Mouse (Mus musculus) intestine, embryonic 15.5 days (tissue): ENCODE measurements at regions not wholly inside any gene's neighbourhood (a gene's known extent, or its start where the extent isn't known, plus 50 kb on each side); places are given as distances from the start of the nearest gene placed in this dataset.
"Not testable (repeated sequence)": the region's sequence is repeated elsewhere in the genome, so short reads cannot be mapped to it uniquely, and the experiment has no call there.

Experiments used
- ATAC-seq: fragments of 200-750 bp; cut with Nextera tagmentation; 2 replicates; pipeline ENCODE4 v1.8.0; 2017; ENCODE audit warnings: moderate TSS enrichment, moderate library complexity
- H3K27ac ChIP-seq: fragments of 300-500 bp; sonication (generic); 2 replicates; pipeline ENCODE4 v1.5.1; 2015; ENCODE audit warnings: mild to moderate bottlenecking, inconsistent platforms
- H3K27me3 ChIP-seq: fragments of 300-500 bp; sonication (generic); replicated peaks from 2 replicates; pipeline ENCODE4 v1.6.1; 2015; ENCODE audit warnings: inconsistent platforms
- H3K36me3 ChIP-seq: fragments of 300-500 bp; sonication (generic); 2 replicates; pipeline ENCODE4 v1.6.1; 2015; ENCODE audit warnings: inconsistent platforms
- H3K4me1 ChIP-seq: fragments of 300-500 bp; sonication (generic); replicated peaks from 2 replicates; pipeline ENCODE4 v1.6.1; 2015; ENCODE audit warnings: inconsistent platforms
- H3K4me2 ChIP-seq: fragments of 300-500 bp; sonication (generic); replicated peaks from 2 replicates; pipeline ENCODE4 v1.6.1; 2015; ENCODE audit warnings: mild to moderate bottlenecking, inconsistent platforms
- H3K4me3 ChIP-seq: fragments of 300-500 bp; sonication (generic); replicated peaks from 2 replicates; pipeline ENCODE4 v1.5.1; 2015; ENCODE audit warnings: inconsistent platforms
- H3K9ac ChIP-seq: fragments of 300-500 bp; sonication (generic); 2 replicates; pipeline ENCODE4 v1.6.1; 2015; ENCODE audit warnings: inconsistent platforms
- H3K9me3 ChIP-seq: fragments of 300-500 bp; sonication (generic); 2 replicates; pipeline ENCODE4 v1.6.1; 2016; ENCODE audit warnings: inconsistent platforms
- WGBS: fragments of 180-500 bp; shearing (Covaris S2); methylation state at CpG from one replicate; pipeline ENCODE4 v1.1.7; 2015; 5-methylcytosine and 5-hydroxymethylcytosine counted together

- peak overlapping the region; percentile 9; the same call in 1 of the 2 replicates for H3K4me2 ChIP-seq
- WGBS = 72% methylated on average over 30 of the region's 30 CpGs
Observed at GRCm38 (mm10) chr10:69020811-69021743, 130.2 kb upstream of the Rhobtb1 start.

DNA sequence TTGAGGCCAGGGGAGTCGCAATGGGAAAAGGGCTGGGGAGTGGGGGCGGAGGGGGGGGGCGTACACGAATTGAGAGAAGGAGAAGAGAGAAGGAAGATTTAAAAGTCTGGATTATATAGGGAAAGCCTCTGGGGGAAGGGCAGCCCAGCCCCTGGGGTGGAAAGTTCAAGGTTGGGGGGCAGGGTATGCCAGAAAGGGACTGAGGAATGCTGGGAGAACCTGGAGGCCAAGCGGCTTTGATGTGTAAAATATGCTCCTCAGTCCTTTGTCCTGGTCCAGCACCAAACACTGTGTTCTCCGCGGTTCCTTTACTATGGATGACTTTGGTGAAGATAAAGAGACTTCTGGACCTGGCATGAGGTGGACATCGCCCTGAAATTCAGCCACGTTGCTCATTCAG lies 117.8 kb upstream of the Rhobtb1 start:
- no peak overlapping the region for H3K9ac ChIP-seq
- no peaks in the 10 kb centered on the region for H3K4me1 ChIP-seq
- no peaks in the 10 kb centered on the region for H3K27me3 ChIP-seq
- 76% methylated on average over 9 of the region's 9 CpGs for WGBS
- ATAC-seq = no peak
- H3K27ac ChIP-seq = no peak overlapping the region
- H3K36me3 ChIP-seq = no peaks in the 10 kb centered on the region
- H3K4me2 ChIP-seq = no peak overlapping the region
- no peak overlapping the region for H3K4me3 ChIP-seq
- H3K9me3 ChIP-seq = no peaks in the 10 kb centered on the region

More at GRCm38 (mm10) chr10:69020811-69021743, 130.2 kb upstream of the Rhobtb1 start:
- no peaks in the 10 kb centered on the region for H3K9me3 ChIP-seq
- ATAC-seq = no peak
- H3K27ac ChIP-seq = no peak overlapping the region; the same call in 1 of the 2 replicates
- no peak overlapping the region for H3K4me3 ChIP-seq
- H3K27me3 ChIP-seq = no peaks in the 10 kb centered on the region
- no peak overlapping the region for H3K9ac ChIP-seq
- H3K4me1 ChIP-seq = no peaks in the 10 kb centered on the region
- H3K36me3 ChIP-seq = no peaks in the 10 kb centered on the region

GRCm38 (mm10) chr10:69034390-69035120 lies 116.7 kb upstream of the Rhobtb1 start:
- ATAC-seq = no peak
- H3K27ac ChIP-seq = no peak overlapping the region
- no peak overlapping the region for H3K4me2 ChIP-seq
- no peak overlapping the region for H3K9ac ChIP-seq
- H3K36me3 ChIP-seq = no peaks in the 10 kb centered on the region
- no peaks in the 10 kb centered on the region for H3K4me1 ChIP-seq
- no peaks in the 10 kb centered on the region for H3K9me3 ChIP-seq
- no peaks in the 10 kb centered on the region for H3K27me3 ChIP-seq
- 45% methylated on average over 2 of the region's 2 CpGs for WGBS
- H3K4me3 ChIP-seq = no peak overlapping the region

DNA sequence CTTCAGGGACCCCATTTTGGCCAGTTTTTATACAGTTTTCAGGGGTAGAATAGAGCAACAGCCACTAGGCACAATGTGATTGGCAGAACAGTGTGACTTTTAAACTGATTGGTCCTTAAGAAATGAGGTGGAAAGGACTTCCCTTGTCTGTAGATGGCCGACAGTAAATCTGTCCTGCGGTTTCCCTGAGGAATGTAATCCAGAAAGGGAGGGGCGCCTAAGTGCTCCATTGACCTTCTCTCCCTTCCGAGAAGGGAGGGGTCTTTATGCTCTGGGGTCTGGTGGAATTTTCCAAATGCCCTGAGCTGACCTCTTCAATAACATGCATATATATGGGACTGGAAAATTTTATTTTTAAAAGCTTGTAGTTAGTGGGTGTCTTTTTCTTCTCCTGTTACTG lies 115.7 kb upstream of the Rhobtb1 start:
- ATAC-seq, H3K27ac ChIP-seq, H3K9ac ChIP-seq, H3K4me2 ChIP-seq, H3K9me3 ChIP-seq, H3K4me1 ChIP-seq, H3K4me3 ChIP-seq, H3K27me3 ChIP-seq, H3K36me3 ChIP-seq: not testable (repeated sequence)
- WGBS = 71% methylated on average over 4 of the region's 4 CpGs

GRCm38 (mm10) chr10:69036096-69036495 lies 115.1 kb upstream of the Rhobtb1 start:
- no peaks in the 10 kb centered on the region for H3K27me3 ChIP-seq
- no peak overlapping the region for H3K4me2 ChIP-seq
- WGBS = 79% methylated on average over 2 of the region's 2 CpGs
- ATAC-seq = no peak
- no peak overlapping the region for H3K4me3 ChIP-seq
- H3K9ac ChIP-seq = no peak overlapping the region
- no peaks in the 10 kb centered on the region for H3K36me3 ChIP-seq
- no peaks in the 10 kb centered on the region for H3K9me3 ChIP-seq
- H3K27ac ChIP-seq = no peak overlapping the region
- no peaks in the 10 kb centered on the region for H3K4me1 ChIP-seq

DNA sequence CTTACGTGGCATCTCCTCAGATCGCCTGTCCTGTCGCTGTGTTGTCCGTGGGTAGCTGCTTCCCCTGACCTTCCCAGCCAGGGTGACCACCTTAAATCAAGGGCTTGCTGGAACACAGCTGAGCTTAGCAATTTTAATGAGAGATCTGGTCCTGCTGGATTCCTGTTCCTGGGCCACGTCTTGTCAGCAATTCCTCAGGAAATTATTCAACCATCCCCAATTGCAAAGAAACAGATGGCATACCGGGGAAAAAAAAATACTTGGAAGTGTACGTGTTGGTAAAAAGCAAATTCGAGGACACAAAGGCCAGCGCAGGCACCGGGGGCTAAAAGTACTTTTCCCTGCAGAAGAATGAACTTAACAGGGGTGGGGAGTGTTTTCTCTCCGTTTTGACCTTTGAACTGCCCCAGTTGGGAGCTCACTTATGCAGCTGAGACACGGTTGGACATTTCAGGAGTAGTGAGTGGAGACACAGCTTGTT lies 107.0 kb upstream of the Rhobtb1 start:
- 40% methylated on average over 12 of the region's 12 CpGs for WGBS
- ATAC-seq = no peak

GRCm38 (mm10) chr10:69045275-69045674 lies 106.0 kb upstream of the Rhobtb1 start:
- Histone ChIP-seq H3K4me1 (peaks cover 9% of the 10 kb centered on the region), H3K4me2 (no peak overlapping the region), H3K9me3 (no peaks in the 10 kb centered on the region), H3K27me3 (no peaks in the 10 kb centered on the region), H3K9ac (no peak overlapping the region), H3K27ac (no peak overlapping the region; the same call in 1 of the 2 replicates), H3K4me3 (no peak overlapping the region), H3K36me3 (no peaks in the 10 kb centered on the region)
- 56% methylated on average over 14 of the region's 14 CpGs for WGBS
- no peak for ATAC-seq

More for the DNA sequence above, 107.0 kb upstream of the Rhobtb1 start:
- Histone ChIP-seq H3K9ac (no peak overlapping the region), H3K27ac (0 out of 2 replicates have a peak overlapping the region, but pooled peaks have one; percentile 6), H3K36me3 (no peaks in the 10 kb centered on the region), H3K4me2 (no peak overlapping the region), H3K4me1 (peaks cover 9% of the 10 kb centered on the region), H3K27me3 (no peaks in the 10 kb centered on the region), H3K4me3 (no peak overlapping the region), H3K9me3 (no peaks in the 10 kb centered on the region)

- Histone ChIP-seq H3K9ac (no peak overlapping the region), H3K4me3 (no peak overlapping the region), H3K36me3 (no peaks in the 10 kb centered on the region), H3K9me3 (no peaks in the 10 kb centered on the region), H3K4me2 (no peak overlapping the region), H3K27ac (peak overlapping the region; percentile 1; the same call in 1 of the 2 replicates), H3K27me3 (no peaks in the 10 kb centered on the region), H3K4me1 (peaks cover 9% of the 10 kb centered on the region)
- ATAC-seq = peak; percentile 69
- WGBS = 18% methylated on average over 10 of the region's 10 CpGs
Observed at GRCm38 (mm10) chr10:69046008-69046555, 105.2 kb upstream of the Rhobtb1 start.

DNA sequence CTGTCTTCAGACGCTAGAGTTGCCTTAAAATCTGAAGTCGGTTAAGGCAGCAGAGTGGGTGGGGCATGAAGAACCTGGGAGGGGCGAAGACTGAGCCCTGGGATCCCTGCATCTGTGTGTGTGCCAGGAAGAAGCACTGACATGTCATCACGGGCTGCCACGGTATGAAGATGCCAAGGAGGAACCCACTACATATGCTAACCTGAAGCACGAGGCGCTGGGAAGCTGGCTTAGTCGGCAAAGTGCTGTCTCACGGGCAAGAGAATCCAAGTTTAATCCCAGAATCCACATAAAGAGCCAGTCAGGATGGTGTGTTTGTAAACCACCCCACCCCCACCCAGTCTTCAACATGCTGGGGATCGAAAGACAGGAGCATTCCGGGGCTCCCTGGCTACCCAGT lies 73.2 kb upstream of the Rhobtb1 start:
- Histone ChIP-seq H3K27ac (no peak overlapping the region), H3K4me2 (no peak overlapping the region), H3K9ac (no peak overlapping the region), H3K27me3 (no peaks in the 10 kb centered on the region), H3K4me1 (no peaks in the 10 kb centered on the region), H3K36me3 (no peaks in the 10 kb centered on the region), H3K9me3 (no peaks in the 10 kb centered on the region), H3K4me3 (no peak overlapping the region)
- no peak for ATAC-seq
- WGBS = 67% methylated on average over 11 of the region's 11 CpGs

DNA sequence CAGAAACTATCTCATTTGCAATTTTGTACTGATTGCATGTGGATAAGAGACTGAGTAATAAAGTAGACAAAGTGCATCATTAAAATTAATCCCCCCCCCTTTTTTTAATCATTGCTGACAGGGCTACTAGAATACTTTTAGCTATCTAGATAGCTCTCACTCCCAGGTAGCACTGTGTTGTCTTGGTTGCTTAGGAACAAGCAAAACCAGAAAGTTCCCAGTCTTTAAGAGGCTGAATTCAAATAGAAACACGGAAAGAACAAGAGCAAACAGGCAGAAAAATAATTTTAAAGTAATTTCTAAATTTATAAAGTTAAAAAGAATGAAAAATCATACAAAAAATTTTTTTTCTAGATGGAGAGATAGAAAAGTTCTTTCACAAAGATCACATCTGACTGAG lies 65.0 kb upstream of the Rhobtb1 start:
- no peaks in the 10 kb centered on the region for H3K36me3 ChIP-seq
- no peak overlapping the region for H3K9ac ChIP-seq
- 70% methylated on average over 1 of the region's 1 CpGs for WGBS
- H3K4me3 ChIP-seq = no peak overlapping the region
- H3K4me2 ChIP-seq = no peak overlapping the region
- ATAC-seq = no peak
- H3K4me1 ChIP-seq = no peaks in the 10 kb centered on the region
- no peaks in the 10 kb centered on the region for H3K9me3 ChIP-seq
- no peaks in the 10 kb centered on the region for H3K27me3 ChIP-seq
- no peak overlapping the region for H3K27ac ChIP-seq

DNA sequence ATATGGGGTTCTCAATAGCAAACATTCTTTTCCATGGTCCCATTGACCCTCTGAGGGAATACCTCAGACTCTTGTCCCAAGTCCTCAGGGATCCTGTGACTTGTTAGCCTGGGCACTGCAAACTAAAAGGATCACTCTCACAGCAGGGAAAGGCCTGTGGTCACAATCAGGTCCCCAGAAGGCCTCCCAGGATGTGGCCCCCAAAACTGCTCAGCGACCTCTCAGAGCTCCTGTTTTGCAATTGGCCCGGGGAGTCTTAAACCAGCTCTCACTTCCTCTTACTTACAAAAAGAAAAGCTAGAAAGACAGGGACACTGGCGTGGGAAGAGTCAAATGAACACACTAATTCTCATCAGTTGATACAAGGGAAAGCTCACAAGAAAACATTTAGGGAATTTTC lies 59.4 kb upstream of the Rhobtb1 start:
- Histone ChIP-seq H3K9ac (no peak overlapping the region), H3K4me2 (no peak overlapping the region), H3K4me3 (no peak overlapping the region), H3K27ac (no peak overlapping the region), H3K9me3 (no peaks in the 10 kb centered on the region), H3K4me1 (no peaks in the 10 kb centered on the region), H3K36me3 (no peaks in the 10 kb centered on the region), H3K27me3 (no peaks in the 10 kb centered on the region)
- 67% methylated on average over 3 of the region's 3 CpGs for WGBS
- ATAC-seq = no peak

- no peaks in the 10 kb centered on the region for H3K4me1 ChIP-seq
- no peak overlapping the region for H3K9ac ChIP-seq
- 95% methylated on average over 3 of the region's 3 CpGs for WGBS
- H3K4me2 ChIP-seq = no peak overlapping the region
- no peak overlapping the region for H3K27ac ChIP-seq
- no peaks in the 10 kb centered on the region for H3K27me3 ChIP-seq
- ATAC-seq = no peak
- no peaks in the 10 kb centered on the region for H3K9me3 ChIP-seq
- H3K4me3 ChIP-seq = no peak overlapping the region
- no peaks in the 10 kb centered on the region for H3K36me3 ChIP-seq
Observed at GRCm38 (mm10) chr10:69100021-69100420, 51.2 kb upstream of the Rhobtb1 start.
